Mouse (Mus musculus) cortical plate, adult 2 months (tissue): ENCODE measurements at regions not wholly inside any gene's neighbourhood (a gene's known extent, or its start where the extent isn't known, plus 50 kb on each side); places are given as distances from the start of the nearest gene placed in this dataset.

Source experiments
- H3K27ac ChIP-seq: fragments of 200-500 bp; 2 replicates; pipeline ENCODE4 v1.5.1; 2012; ENCODE audit warnings: low read length, control low read depth, inconsistent platforms; ENCODE audit not compliant: insufficient read depth
- H3K4me1 ChIP-seq: fragments of 200-500 bp; 2 replicates; pipeline ENCODE4 v1.6.1; 2011; ENCODE audit warnings: low read length; ENCODE audit not compliant: control insufficient read depth, insufficient read depth
- H3K4me3 ChIP-seq: fragments of 200-500 bp; 2 replicates; pipeline ENCODE4 v1.5.1; 2011; ENCODE audit warnings: mild to moderate bottlenecking, low read length, control low read depth; ENCODE audit not compliant: insufficient read depth
- CTCF ChIP-seq: fragments of 200-500 bp; IDR thresholded peaks from 2 replicates; pipeline ENCODE4 v1.5.1; 2011; ENCODE audit warnings: mild to moderate bottlenecking, control low read depth, low read length; ENCODE audit not compliant: insufficient read depth; ENCODE audit errors: extremely low read depth
- POLR2A ChIP-seq: fragments of 200-500 bp; IDR thresholded peaks from 2 replicates; pipeline ENCODE4 v1.6.1; 2011; ENCODE audit warnings: mild to moderate bottlenecking, low read length, control low read depth; ENCODE audit not compliant: insufficient read depth; ENCODE audit errors: extremely low read depth

DNA sequence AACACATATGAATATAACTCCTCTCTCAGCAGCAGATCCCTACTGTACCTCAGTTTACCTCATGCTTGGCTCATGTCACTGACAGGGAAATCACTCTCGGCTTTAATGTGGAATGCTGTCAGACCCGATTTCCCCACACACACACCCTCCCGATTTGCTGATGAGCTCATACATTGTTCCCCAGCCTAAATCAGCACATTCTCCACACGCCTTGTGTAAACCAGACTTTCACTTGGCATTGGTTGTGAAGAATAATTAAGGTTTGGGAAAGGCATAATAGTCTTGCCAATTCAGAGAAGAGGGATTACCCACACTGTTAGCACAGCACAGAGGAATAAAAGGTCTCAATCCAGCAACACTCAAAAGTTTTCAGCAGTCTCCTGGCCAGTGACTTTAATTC lies 268.4 kb upstream of the Nt5e start:
- Histone ChIP-seq H3K4me3 (no peak overlapping the region), H3K4me1 (no peaks in the 10 kb centered on the region), H3K27ac (no peak overlapping the region)
- TF ChIP-seq POLR2A (no peak), CTCF (no peak)

DNA sequence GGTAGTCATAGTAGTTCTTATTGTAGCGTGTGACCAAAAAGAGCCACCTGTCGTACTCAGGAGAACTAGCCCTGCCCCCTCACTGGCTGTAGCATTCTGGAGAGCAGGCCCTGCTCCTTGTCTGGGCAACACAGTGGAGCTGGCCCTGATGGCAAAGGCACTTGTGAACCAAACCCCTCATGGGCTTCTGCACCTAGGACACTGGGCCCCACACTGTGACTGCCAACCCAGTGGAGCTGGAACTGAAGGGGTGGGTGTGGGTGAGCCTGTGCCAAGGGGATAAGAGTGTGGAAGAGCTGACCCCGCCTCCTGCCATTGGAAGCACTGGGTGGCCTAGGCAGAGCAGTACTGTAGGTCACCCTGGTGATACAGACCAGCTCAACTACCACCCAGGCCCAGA lies 268.0 kb upstream of the Nt5e start:
- H3K4me1 ChIP-seq = no peaks in the 10 kb centered on the region
- no peak overlapping the region for H3K4me3 ChIP-seq
- no peak overlapping the region for H3K27ac ChIP-seq
- TF ChIP-seq CTCF (no peak), POLR2A (no peak)

DNA sequence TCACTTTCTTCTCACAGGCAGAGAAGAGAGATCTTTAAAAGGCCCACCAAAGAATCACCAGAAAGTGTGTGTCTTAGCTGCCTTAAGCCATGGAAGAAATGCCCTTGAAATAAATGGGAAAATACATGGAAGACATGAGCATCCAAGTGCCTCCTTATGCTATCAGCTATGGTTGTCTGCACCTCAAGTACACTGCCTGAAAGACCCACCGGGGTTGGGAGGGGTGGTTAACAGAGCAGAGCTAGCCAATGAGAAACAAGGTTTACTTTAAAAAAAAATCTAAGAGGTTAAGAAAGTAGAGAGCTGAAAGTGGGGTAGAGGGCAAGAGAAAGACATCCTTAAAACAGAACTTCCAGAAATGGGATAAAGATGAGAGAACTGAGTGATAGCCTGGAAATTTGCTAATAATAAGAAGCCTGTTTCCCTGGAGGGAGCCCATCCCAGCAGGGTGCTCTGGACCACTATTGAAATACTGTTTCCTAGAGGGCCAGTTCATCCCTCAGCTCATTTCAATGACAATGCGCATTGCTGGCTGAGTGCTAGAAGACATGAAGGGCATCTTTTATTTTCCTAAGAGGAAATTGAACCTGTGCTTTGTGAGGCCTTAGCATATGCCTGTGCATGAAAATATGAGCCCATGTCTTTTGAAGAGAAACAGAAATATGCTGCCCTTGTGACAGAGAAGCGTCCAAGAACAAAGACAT lies 262.9 kb upstream of the Nt5e start:
- Histone ChIP-seq H3K4me1 (no peaks in the 10 kb centered on the region), H3K4me3 (no peak overlapping the region), H3K27ac (no peak overlapping the region)
- TF ChIP-seq CTCF = no peak

DNA sequence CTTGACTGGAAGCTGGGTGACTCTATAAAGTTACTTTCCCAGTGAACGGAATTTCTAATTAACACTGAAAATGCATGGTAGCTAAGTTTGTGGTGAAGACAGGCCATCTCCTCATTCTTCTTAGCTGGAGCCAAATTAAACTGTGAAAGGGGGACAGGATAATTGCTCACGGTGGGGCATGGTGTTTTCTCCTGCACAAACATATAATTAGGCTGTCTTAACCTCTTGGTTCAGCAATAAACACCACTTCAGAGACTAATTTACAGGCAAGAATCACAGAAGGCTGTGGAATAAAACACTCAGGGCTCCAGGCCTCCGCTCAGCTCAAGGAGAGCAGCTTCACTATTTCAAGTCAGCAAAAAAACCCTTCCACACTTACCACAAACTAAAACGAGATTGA lies 261.9 kb upstream of the Nt5e start:
- TF ChIP-seq POLR2A = no peak
- no peak for TF ChIP-seq CTCF
- Histone ChIP-seq H3K4me3 (no peak overlapping the region), H3K4me1 (no peaks in the 10 kb centered on the region), H3K27ac (no peak overlapping the region)

DNA sequence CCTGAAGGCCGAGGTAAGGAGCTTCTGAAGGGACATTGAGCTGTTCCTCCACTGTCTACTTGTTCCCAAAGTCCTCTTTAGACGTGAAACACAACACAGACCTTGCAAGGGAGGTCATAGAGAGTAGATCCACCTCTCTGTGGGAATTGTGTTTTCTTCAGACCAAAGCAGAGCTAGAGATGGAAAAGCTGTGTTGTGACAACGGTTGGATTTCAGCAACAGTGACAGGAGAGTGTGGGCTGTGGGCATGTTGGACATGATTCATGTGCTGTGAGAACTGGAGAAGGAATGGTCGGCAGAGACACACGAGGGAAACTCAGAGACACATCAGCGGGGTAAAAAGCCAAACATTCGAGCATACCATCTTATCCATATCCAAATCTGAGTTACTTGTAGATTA lies 261.2 kb upstream of the Nt5e start:
- no peaks in the 10 kb centered on the region for H3K4me1 ChIP-seq
- H3K4me3 ChIP-seq = no peak overlapping the region
- no peak overlapping the region for H3K27ac ChIP-seq
- TF ChIP-seq POLR2A = no peak
- no peak for TF ChIP-seq CTCF

DNA sequence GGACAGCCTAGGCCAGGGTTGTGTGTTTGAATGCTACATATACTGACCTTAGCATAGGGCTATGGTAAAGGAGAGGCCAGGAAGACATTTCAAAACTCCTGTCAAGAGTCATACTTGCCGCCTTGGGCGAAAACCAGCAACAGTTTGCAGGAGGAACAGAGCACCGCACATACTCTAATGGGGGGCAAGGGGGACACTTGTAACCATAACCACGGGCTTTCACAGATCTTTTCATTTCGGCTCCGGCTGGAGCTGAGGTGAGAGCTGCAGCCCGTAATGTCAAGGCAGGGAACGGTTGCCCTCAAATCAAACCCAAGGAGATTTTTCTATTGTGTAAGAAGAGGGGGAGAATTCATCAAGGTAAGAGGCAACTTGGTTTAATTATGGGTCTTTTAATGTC lies 258.7 kb upstream of the Nt5e start:
- no peak overlapping the region for H3K27ac ChIP-seq
- H3K4me1 ChIP-seq = no peaks in the 10 kb centered on the region
- no peak overlapping the region for H3K4me3 ChIP-seq
- TF ChIP-seq POLR2A (no peak), CTCF (no peak)

DNA sequence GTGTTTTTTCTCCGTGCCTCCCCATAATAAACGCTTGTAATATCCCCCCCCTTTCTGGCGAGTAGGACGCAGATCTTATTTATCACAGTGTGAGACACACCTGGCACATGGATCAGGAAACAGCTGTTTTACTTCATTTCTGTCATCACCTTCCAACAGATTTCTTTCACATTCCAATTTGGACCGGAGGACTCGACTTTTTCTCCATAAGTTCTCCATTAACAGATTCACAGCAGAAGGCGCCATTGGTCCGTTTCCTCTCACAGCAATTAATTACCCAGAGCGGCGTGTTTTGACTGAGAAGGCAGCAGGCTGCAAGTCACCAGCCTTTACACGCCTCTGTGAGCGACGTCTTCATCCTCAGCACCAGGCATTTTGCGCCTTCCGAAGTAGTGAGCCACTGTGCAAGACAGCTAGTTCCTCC lies 258.1 kb upstream of the Nt5e start:
- Histone ChIP-seq H3K27ac (no peak overlapping the region), H3K4me3 (no peak overlapping the region), H3K4me1 (no peaks in the 10 kb centered on the region)
- TF ChIP-seq CTCF = no peak
- TF ChIP-seq POLR2A = no peak

DNA sequence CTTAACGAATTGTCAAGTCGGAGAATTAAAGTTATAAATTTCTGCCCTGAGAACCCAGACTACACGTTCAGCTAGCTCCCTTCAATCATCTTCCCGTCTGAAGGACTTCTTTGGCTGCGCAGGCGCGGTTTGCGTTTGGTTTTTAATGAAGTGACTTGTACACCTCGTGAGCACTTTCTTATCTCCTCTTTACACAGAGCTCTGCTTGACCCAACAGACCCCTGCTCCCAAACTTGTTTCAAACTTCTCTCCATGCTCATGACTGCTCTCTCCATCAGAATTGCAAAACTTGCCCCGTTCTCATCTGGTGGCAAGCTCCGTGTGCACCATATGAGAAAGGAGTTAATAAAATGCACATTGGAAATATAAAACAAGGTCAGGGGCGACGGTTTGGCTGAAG lies 257.2 kb upstream of the Nt5e start:
- Histone ChIP-seq H3K4me1 (no peaks in the 10 kb centered on the region), H3K27ac (no peak overlapping the region), H3K4me3 (no peak overlapping the region)
- TF ChIP-seq CTCF (no peak), POLR2A (no peak)

DNA sequence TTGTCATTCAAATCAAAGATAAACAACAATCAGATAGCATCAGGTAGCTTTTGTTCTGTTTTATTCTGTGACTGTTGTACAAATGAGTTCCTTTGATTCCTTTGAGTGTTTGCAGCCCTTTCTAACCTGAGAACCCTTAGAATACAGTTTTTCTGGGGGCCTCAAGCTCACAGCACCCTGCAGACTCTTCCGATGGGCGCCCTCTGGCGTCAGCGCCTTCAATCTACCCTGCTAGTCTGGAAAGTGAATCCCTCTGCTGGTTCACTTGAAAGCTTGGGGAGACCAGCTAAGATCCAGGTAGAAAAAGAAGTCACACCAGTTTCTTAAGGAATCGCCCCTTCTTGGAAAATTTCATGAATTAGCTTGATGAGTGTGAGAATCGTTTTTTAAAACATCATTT lies 253.8 kb upstream of the Nt5e start:
- Histone ChIP-seq H3K27ac (no peak overlapping the region), H3K4me1 (no peaks in the 10 kb centered on the region), H3K4me3 (no peak overlapping the region)
- TF ChIP-seq POLR2A = no peak
- TF ChIP-seq CTCF = peak; percentile 55

DNA sequence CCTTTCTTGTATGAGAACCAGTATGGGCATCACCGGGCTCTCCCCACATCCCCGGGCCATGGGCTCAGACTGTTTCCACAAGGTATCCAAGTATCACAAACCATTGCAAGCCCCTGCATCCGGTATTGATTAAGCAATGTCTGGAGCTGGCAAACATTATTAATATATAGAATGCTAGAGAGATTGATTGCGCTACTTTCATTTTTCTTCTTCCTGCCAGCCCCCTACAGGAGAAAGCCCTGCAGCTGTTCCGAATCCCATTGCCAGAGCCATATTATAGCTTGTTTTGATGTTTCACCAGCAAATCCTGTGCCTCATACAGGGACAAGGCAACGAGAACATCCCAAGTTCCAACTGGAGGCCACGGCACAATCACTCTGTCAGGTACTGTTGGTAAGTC lies 253.4 kb upstream of the Nt5e start:
- no peak for TF ChIP-seq POLR2A
- no peak for TF ChIP-seq CTCF
- no peak overlapping the region for H3K4me3 ChIP-seq
- no peak overlapping the region for H3K27ac ChIP-seq
- no peaks in the 10 kb centered on the region for H3K4me1 ChIP-seq
